Mouse (Mus musculus) limb, embryonic 14.5 days (tissue): ENCODE results near the gene Spty2d1. TPM values are rescaled to one million over a fixed set of nuclear protein-coding genes. Genes with fewer than 3 reads are reported as not detected.
A peak's percentile ranks its signal among the peaks of the same experiment; 100 is the strongest.
"Not testable (repeated sequence)": the region's sequence is repeated elsewhere in the genome, so short reads cannot be mapped to it uniquely, and the experiment has no call there.

ENCODE experiments used
- ATAC-seq: fragments of 200-750 bp; cut with Nextera tagmentation; 2 replicates; pipeline ENCODE4 v1.8.0; 2017; ENCODE audit warnings: low read depth, moderate number of reproducible peaks, moderate TSS enrichment; ENCODE audit not compliant: low FRiP score
- DNase-seq: peaks from one replicate; pipeline ENCODE4 v3.0.0-alpha.2; 2015; ENCODE audit warnings: low spot score
- H3K27ac ChIP-seq: fragments of 300-500 bp; sonication (generic); replicated peaks from 2 replicates; pipeline ENCODE4 v1.5.1; 2014; ENCODE audit warnings: low read depth, mild to moderate bottlenecking, low read length, moderate library complexity, mixed read lengths
- H3K27me3 ChIP-seq: fragments of 300-500 bp; sonication (generic); 2 replicates; pipeline ENCODE4 v1.6.1; 2014; ENCODE audit warnings: low read length, mixed read lengths; ENCODE audit not compliant: control insufficient read depth, insufficient read depth
- H3K36me3 ChIP-seq: fragments of 300-500 bp; sonication (generic); 2 replicates; pipeline ENCODE4 v1.6.1; 2014; ENCODE audit warnings: mild to moderate bottlenecking, low read length, moderate library complexity, mixed read lengths; ENCODE audit not compliant: control insufficient read depth, insufficient read depth
- H3K4me1 ChIP-seq: fragments of 300-500 bp; sonication (generic); 2 replicates; pipeline ENCODE4 v1.6.1; 2014; ENCODE audit warnings: antibody characterized with exemption, low read length, mixed read lengths; ENCODE audit not compliant: control insufficient read depth, insufficient read depth
- H3K4me2 ChIP-seq: fragments of 300-500 bp; sonication (generic); replicated peaks from 2 replicates; pipeline ENCODE4 v1.6.1; 2014; ENCODE audit warnings: low read depth, mild to moderate bottlenecking, low read length, moderate library complexity; ENCODE audit not compliant: severe bottlenecking
- H3K4me3 ChIP-seq: fragments of 300-500 bp; sonication (generic); replicated peaks from 2 replicates; pipeline ENCODE4 v1.5.1; 2014; ENCODE audit warnings: low read length
- H3K9ac ChIP-seq: fragments of 300-500 bp; sonication (generic); 2 replicates; pipeline ENCODE4 v1.6.1; 2014; ENCODE audit warnings: mild to moderate bottlenecking, low read depth, low read length, moderate library complexity; ENCODE audit not compliant: severe bottlenecking
- H3K9me3 ChIP-seq: fragments of 300-500 bp; sonication (generic); 2 replicates; pipeline ENCODE4 v1.6.1; 2016; ENCODE audit warnings: low read length; ENCODE audit not compliant: control insufficient read depth
- POLR2A ChIP-seq: fragments of 200-500 bp; IDR thresholded peaks from 2 replicates; pipeline ENCODE4 v1.8.0; 2012; ENCODE audit warnings: inconsistent platforms, mild to moderate bottlenecking, moderate library complexity, borderline replicate concordance; ENCODE audit not compliant: insufficient read depth, insufficient read length; ENCODE audit errors: extremely low read depth
- WGBS: fragments of 180-500 bp; shearing (Covaris S2); extraction: QIAGEN DNeasy Blood & Tissue Kit; methylation state at CpG from one replicate; pipeline ENCODE4 v1.1.7; 2014; 5-methylcytosine and 5-hydroxymethylcytosine counted together
- polyA plus RNA-seq, 2 experiments: library from polyadenylated mRNA; depleted of rRNA in 1 of 2; stranded (reverse) in 1 of 2; unstranded in 1 of 2; fragments of >200 nt; fragmentation: Nextera tagmentation in 1 of 2; extraction: Ambion mirVana in 1 of 2; gene quantifications; 2 replicates each; pipeline versions ENCODE4 v1.2.1 to v1.2.3; 2012 to 2014

Gene Spty2d1
- polyA plus RNA-seq, 2 experiments, result 12.8 to 20.6 TPM

DNA sequence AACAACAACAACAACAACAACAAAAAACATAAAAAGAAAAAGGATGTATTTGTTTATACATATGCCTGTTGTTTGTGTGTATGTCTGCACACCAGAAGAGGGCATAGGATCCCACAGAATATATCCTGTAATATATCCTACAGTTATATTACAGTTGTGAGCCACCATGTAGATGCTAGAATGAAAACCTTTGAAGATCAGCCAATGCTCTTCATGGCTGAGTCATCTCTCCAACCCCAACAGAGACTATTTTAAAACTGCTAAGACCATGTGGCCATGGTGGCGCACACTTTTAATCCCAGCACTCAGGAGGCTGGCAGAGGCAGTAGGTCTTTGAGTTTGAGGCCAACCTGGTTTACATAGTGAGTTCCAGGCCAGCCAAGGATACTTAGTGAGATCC lies 19.3 kb upstream of the Spty2d1 start:
- Histone ChIP-seq H3K4me1 (no peaks in the 10 kb centered on the region), H3K27me3 (no peaks in the 10 kb centered on the region), H3K4me3 (no peak overlapping the region), H3K4me2 (no peak overlapping the region), H3K9me3 (no peaks in the 10 kb centered on the region), H3K27ac (no peak overlapping the region), H3K9ac (no peak overlapping the region), H3K36me3 (no peaks in the 10 kb centered on the region)
- ATAC-seq (no peak), DNase-seq (no peak)
- no peak for TF ChIP-seq POLR2A
- WGBS, result 89% methylated on average over 1 of the region's 1 CpGs

DNA sequence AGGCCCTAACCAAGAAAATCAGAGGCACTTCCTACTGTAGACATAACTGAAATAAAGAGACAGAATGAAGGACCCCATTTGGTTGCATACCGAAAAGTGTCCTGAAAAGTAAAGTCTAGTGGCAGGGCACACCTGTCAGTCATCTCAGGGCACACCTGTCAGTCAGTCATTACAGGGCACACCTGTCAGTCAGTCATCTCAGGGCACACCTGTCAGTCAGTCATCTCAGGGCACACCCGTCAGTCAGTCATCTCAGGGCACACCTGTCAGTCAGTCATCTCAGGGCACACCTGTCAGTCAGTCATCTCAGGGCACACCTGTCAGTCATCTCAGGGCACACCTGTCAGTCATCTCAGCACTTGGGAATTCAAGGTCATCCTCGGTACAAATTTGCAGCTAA lies 18.7 kb upstream of the Spty2d1 start:
- not testable (repeated sequence) for H3K9me3 ChIP-seq, ATAC-seq, DNase-seq, H3K27me3 ChIP-seq, H3K4me1 ChIP-seq, H3K9ac ChIP-seq, H3K4me2 ChIP-seq, H3K4me3 ChIP-seq, H3K27ac ChIP-seq, H3K36me3 ChIP-seq
- WGBS, result 78% methylated on average over 3 of the region's 3 CpGs

DNA sequence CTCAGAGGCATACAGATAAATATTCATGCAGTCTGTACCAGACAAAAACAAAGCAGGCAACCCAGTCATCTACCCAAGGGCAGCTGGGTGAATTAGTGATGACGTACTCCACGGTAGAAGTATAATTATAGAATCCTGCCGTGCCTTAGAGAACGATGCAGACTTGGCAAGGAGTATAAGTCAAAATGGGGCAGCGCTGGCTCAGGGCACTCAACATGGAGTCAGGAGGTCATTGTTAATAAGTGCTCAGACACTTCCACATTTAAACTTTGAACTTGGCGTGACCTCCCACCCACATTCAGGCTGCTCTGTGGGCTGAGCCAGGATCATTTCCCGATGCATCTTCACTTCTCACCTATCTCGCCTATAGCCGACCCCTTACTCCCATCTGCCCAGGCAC lies 17.2 kb upstream of the Spty2d1 start:
- Histone ChIP-seq H3K27ac (no peak overlapping the region), H3K27me3 (no peaks in the 10 kb centered on the region), H3K4me2 (no peak overlapping the region), H3K9ac (no peak overlapping the region), H3K4me3 (no peak overlapping the region), H3K36me3 (no peaks in the 10 kb centered on the region), H3K9me3 (no peaks in the 10 kb centered on the region), H3K4me1 (0 out of 2 replicates have a peak, but pooled peaks cover 3% of the 10 kb centered on the region)
- no peak for DNase-seq
- 68% methylated on average over 9 of the region's 9 CpGs for WGBS
- no peak for ATAC-seq
- no peak for TF ChIP-seq POLR2A

DNA sequence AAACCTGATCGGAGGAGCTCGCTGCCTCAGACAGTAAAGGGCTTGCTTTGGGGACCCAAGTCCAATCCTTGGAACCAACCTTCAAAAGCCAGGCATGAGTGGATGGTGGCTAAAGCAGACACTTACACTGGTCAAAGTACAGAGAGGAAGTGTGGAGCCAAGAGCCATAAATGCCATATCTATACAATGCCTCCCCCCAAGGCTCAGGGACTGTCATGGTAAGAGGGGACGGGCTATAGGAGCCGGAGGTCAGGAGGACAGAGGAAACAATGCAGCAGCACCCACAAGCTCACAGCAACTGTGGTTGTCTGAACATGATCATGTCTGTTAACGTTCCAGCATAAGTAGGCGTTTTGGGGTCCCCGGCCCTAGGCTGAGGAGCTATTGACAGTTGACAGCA lies 16.2 kb upstream of the Spty2d1 start:
- ATAC-seq, result no peak

DNA sequence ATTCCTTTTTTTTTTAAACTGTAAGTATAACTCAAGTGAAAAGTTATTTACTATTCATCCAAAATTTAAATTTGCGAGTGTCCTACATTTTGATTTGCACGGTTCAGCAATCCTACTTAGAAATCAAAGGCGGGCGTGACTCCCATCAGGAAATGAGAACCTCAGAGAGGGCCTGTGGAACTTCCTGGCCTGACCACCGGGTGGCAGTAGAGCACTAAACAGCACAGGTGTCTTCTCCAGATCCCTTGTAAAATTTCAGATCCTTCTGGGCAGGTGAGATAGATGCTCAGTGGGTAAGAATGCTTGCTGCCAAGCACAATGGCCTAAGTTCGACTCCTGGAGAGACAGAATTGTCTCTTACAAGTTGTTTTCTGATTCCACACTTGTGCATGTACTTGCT lies 15.3 kb upstream of the Spty2d1 start:
- Histone ChIP-seq H3K4me1 (0 out of 2 replicates have a peak, but pooled peaks cover 3% of the 10 kb centered on the region), H3K9me3 (no peaks in the 10 kb centered on the region), H3K27me3 (no peaks in the 10 kb centered on the region), H3K4me3 (no peak overlapping the region), H3K27ac (no peak overlapping the region), H3K4me2 (no peak overlapping the region), H3K36me3 (no peaks in the 10 kb centered on the region), H3K9ac (no peak overlapping the region)
- DNase-seq (peak; percentile 80), ATAC-seq (no peak)
- TF ChIP-seq POLR2A, result no peak
- 18% methylated on average over 6 of the region's 6 CpGs for WGBS

More for the DNA sequence above, 16.2 kb upstream of the Spty2d1 start:
- Histone ChIP-seq H3K9me3 (no peaks in the 10 kb centered on the region), H3K4me2 (no peak overlapping the region), H3K27ac (no peak overlapping the region), H3K27me3 (no peaks in the 10 kb centered on the region), H3K4me3 (no peak overlapping the region), H3K36me3 (no peaks in the 10 kb centered on the region), H3K4me1 (0 out of 2 replicates have a peak, but pooled peaks cover 3% of the 10 kb centered on the region), H3K9ac (no peak overlapping the region)
- no peak for TF ChIP-seq POLR2A
- 89% methylated on average over 7 of the region's 7 CpGs for WGBS
- DNase-seq, result no peak

DNA sequence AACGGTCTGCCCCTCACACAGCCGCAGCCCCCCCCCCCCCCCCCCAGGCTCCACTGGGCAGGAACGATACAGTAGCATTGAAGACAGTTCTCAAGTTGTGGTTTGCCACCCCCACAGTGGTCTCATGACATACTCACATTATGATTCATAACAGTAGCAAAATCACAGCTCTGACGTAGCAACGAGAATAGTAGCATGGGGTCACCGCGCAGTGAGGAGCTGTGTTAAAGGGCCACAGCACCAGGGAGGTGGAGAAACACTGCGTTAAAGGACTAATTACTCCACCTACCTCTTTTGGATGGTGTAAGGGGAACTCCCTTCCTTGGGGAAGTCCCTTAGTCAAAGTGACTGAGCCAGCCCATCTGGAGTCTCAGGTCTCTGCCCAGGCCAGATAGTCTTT lies 14.3 kb upstream of the Spty2d1 start:
- H3K27ac ChIP-seq, result no peak overlapping the region
- no peak overlapping the region for H3K9ac ChIP-seq
- H3K4me1 ChIP-seq, result 0 out of 2 replicates have a peak, but pooled peaks cover 3% of the 10 kb centered on the region
- H3K4me3 ChIP-seq, result no peak overlapping the region
- H3K27me3 ChIP-seq, result no peaks in the 10 kb centered on the region
- DNase-seq (no peak), ATAC-seq (no peak)
- 59% methylated on average over 8 of the region's 8 CpGs for WGBS
- no peaks in the 10 kb centered on the region for H3K9me3 ChIP-seq
- TF ChIP-seq POLR2A, result no peak
- H3K36me3 ChIP-seq, result no peaks in the 10 kb centered on the region
- H3K4me2 ChIP-seq, result no peak overlapping the region
